Mouse (Mus musculus): ENCODE measurements around the gene Atxn1. TPM values are rescaled to one million over a fixed set of nuclear protein-coding genes. Genes with fewer than 3 reads are reported as not detected.

Gene Atxn1
- total and polyA plus RNA-seq, 3 experiments = 8.0 to 13.1 (median 9.7) TPM

DNA sequence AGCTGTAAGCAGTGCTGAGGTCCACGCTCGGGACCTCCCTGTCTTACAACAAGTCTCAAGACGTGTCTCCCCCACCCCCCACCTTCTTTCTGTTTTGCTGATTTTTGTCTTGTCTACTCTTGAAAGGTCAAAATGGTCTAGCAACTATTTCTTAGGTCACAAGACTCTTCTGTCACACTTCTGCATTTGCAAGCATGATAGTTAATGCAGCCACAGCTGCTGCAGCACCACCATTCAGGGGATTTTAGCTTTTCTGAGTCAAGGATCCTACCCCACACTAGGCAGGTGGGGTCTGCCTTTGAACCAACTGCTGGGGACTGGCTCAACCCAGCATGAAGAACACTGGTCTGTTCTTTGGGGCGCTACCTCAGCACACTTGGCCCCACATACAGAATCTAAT is 3.4 kb upstream of the Atxn1 start:
- 0 out of 2 replicates have a peak overlapping the region, but pooled peaks have one; percentile 13 for H3K4me2 ChIP-seq (ENCODE audit: insufficient read depth, low read depth, poor library complexity, severe bottlenecking)
- no peaks in the 10 kb centered on the region for H3K27me3 ChIP-seq (replicated peaks)
- DNase-seq (ENCODE audit: extremely low read depth) = peak; percentile 61
- H3K4me1 ChIP-seq (ENCODE audit: control insufficient read depth in 1 of 2, insufficient read depth in 2 of 2) = peaks cover 2 to 35% of the 10 kb centered on the region in 2 experiments; a peak in 3 of 4 replicates
- in situ Hi-C loops (cut with MboI; ENCODE audit: low pct_ligation_motif_present, low pct_unique_long_range_greater_than_20kb, low sequenced_read_pairs) (loop anchor here (10.0 to 25.0 kb wide), 2 partner anchors 103 to 281 kb away; no protein-coding TSS in a partner anchor), dilution Hi-C loops (cut with MboI; ENCODE audit: extremely low pct_ligation_motif_present, extremely low pct_unique_long_range_greater_than_20kb, low sequenced_read_pairs) (no loop called here)
- no peak overlapping the region for H3K4me3 ChIP-seq (replicated peaks in 1 of 3; ENCODE audit: low read depth in 2 of 3, low read length in 2 of 3, poor library complexity in 1 of 3)
- no peaks in the 10 kb centered on the region for H3K9me3 ChIP-seq (replicated peaks; ENCODE audit: low read length)
- no peak overlapping the region for H3K27ac ChIP-seq (ENCODE audit: insufficient read depth, low read depth)
- no peaks in the 10 kb centered on the region for H3K36me3 ChIP-seq (replicated peaks in 1 of 2; ENCODE audit: control insufficient read depth in 1 of 2, insufficient read depth in 1 of 2, low read length in 1 of 2)
- peaks cover 13% of the 10 kb centered on the region for H3K79me2 ChIP-seq (replicated peaks; ENCODE audit: control insufficient read depth, extremely low read depth, insufficient read depth, poor library complexity, severe bottlenecking)
- no peak overlapping the region for H3K9ac ChIP-seq (ENCODE audit: insufficient read depth, low read depth)
- TF ChIP-seq EP300 (IDR thresholded peaks at IDR 0.05; ENCODE audit: low read length) (peak; percentile 45), SIN3A (IDR thresholded peaks at IDR 0.05; ENCODE audit: low read length) (0 out of 2 replicates have a peak, but pooled peaks have one; percentile 21), ZMIZ1 (IDR thresholded peaks at IDR 0.05; ENCODE audit: low read depth, low read length) (no peak), RCOR1 (conservative IDR thresholded peaks at IDR 0.05; ENCODE audit: low read depth, low read length) (no peak), CHD1 (IDR thresholded peaks at IDR 0.05; ENCODE audit: low read depth, low read length) (no peak), MYC (IDR thresholded peaks at IDR 0.05; ENCODE audit: low read depth, low read length) (no peak), HCFC1 (IDR thresholded peaks at IDR 0.05; ENCODE audit: low read depth, low read length) (no peak), UBTF (IDR thresholded peaks at IDR 0.05; ENCODE audit: low read depth, low read length) (no peak), ZKSCAN1 (IDR thresholded peaks at IDR 0.05; ENCODE audit: borderline replicate concordance, low read depth, low read length) (no peak), MXI1 (IDR thresholded peaks at IDR 0.05; ENCODE audit: low read depth, low read length) (no peak), JUND (conservative IDR thresholded peaks at IDR 0.05; ENCODE audit: low read depth, low read length) (no peak), PAX5 (IDR thresholded peaks at IDR 0.05; ENCODE audit: low read length) (no peak), ZC3H11A (IDR thresholded peaks at IDR 0.05; ENCODE audit: low read depth, low read length) (no peak), ETS1 (conservative IDR thresholded peaks at IDR 0.05; ENCODE audit: low read depth, low read length) (peak; percentile 72), BHLHE40 (IDR thresholded peaks at IDR 0.05; ENCODE audit: low read depth, low read length) (peak; percentile 82), TCF12 (IDR thresholded peaks at IDR 0.05; ENCODE audit: low read depth, low read length) (0 out of 2 replicates have a peak, but pooled peaks have one; percentile 14), KAT2A (IDR thresholded peaks at IDR 0.05; ENCODE audit: insufficient replicate concordance, low read length) (no peak), JUN (IDR thresholded peaks at IDR 0.05; ENCODE audit: insufficient read depth, low read depth, low read length) (no peak), IRF4 (IDR thresholded peaks at IDR 0.05; ENCODE audit: low read depth, low read length) (no peak), MAX (IDR thresholded peaks at IDR 0.05; ENCODE audit: low read length) (no peak), POLR2AphosphoS2 (IDR thresholded peaks at IDR 0.05; ENCODE audit: low read depth, low read length) (no peak), CTCF (conservative IDR thresholded peaks at IDR 0.05 in 1 of 2, IDR thresholded peaks at IDR 0.05 in 1 of 2; ENCODE audit: low read depth in 2 of 2, low read length in 2 of 2) (no peak)
